Mouse (Mus musculus): ENCODE measurements at regions not wholly inside any gene's neighbourhood (a gene's known extent, or its start where the extent isn't known, plus 50 kb on each side); places are given as distances from the start of the nearest gene placed in this dataset.
"Not testable (repeated sequence)": the region's sequence is repeated elsewhere in the genome, so short reads cannot be mapped to it uniquely, and the experiment has no call there.

DNA sequence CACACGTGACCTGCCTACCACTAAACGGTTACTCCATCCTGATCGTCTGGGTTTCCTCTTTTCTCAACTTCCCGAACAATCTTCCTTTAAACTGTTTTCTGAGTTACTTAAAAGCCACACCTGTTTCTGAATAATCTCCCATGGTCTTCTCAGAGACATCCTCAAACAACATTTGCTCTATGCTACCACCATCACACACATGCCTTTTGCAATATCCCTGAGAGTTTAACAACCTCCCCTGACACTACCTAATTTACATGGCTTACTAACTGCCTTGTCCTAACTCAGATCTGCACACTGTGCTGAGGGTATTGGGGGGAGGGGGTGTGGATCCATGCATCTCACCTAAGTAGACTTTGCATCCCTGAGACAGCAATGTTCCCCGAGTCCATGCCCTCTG lies 178.6 kb downstream of the Gxylt1 start:
- no peak for ATAC-seq (replicated peaks; ENCODE audit: low FRiP score, low TSS enrichment, poor library complexity, severe bottlenecking)

GRCm38 (mm10) chr15:93095224-93095623 lies 179.8 kb downstream of the Gxylt1 start:
- no peak for ATAC-seq (replicated peaks; ENCODE audit: low FRiP score, low TSS enrichment, poor library complexity, severe bottlenecking)

DNA sequence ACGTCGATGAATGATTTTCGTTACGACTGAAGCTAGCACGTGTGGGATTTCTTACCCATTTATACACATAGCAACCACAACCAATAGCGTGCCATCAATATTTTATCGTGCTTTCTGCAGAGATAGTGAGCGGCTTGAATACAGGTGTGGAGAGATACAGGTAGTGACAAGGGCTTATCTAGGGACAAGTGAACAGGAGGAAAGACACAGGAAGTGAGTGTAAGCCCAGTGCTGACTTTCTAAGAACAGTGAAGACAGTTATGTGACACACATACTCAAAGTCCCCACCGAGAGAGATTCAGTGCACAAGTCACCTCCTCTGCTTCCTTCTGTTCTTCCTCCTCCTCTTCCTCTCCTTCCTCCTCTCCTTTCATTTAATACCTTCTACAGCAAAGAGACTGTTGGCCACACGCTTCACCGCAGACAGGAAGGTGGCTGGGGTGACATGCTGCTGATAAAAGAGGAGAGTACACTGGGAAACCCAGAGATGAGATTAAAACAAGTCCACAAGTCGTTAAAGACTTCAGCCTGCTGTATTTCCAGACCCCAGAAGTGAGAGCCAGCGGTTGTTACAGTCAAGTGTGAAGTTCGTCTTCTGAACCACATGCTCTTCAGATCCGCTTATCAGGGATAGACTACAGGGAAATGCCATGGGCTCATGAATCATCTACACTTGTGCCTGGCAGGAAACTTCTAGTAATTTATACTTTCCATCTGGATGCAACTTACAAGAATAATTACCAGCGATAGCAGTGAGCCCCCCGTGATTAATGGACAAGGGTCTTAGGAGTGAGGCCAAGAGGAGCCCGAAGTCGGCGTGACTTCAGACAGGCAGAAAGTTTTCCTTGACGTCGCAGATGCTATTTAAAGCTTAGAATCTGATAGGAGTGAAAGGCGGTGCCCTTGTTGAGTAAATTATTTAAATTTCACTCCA lies 180.5 kb downstream of the Gxylt1 start:
- peak; percentile 90 for ATAC-seq (replicated peaks; ENCODE audit: low FRiP score, low TSS enrichment, poor library complexity, severe bottlenecking)

DNA sequence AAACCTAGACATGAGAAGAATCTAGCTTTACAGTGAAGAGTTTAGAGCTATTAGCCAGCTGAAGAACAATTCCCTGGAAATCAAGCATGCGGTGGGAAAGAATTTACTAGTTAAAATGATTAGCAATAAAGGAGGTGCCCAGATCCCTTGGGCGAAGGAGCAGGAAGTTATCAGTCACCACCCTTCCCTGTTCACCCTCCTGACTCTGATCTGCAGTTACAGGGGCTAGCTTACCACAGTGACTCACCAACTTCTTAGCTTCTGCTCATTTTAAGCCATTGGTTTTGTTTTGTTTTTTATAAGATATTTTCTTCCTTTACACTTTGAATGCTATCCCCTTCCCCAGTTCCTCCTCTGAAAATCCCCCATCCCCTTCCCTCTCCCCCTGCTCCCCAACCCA lies 183.6 kb downstream of the Gxylt1 start:
- ATAC-seq (replicated peaks; ENCODE audit: low FRiP score, low TSS enrichment, poor library complexity, severe bottlenecking) = peak; percentile 45; the same call in 1 of the 2 replicates

DNA sequence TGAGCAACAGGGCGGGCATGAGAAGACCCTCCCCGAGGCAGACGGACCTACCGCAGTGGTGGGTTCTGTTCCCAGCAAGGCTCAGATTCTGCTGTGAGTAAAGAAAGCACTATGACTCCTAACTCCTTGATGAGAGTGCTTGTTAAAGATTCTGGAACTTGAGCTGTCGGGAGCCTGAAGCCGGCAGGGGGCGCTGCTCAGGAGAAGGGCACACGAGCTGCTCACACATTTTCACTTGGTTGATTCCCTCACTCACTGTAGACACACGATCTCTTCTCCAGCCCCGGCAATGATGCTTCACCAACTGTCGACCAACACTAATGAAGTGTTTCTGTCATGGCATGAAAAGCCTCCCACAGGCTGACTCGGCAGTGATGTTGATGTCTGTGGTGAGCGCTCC lies 185.6 kb downstream of the Gxylt1 start:
- peak; percentile 77 for ATAC-seq (replicated peaks; ENCODE audit: low FRiP score, low TSS enrichment, poor library complexity, severe bottlenecking)

- ATAC-seq (replicated peaks; ENCODE audit: low FRiP score, low TSS enrichment, poor library complexity, severe bottlenecking) = no peak
These were observed 189.9 kb downstream of the Gxylt1 start for GRCm38 (mm10) chr15:93084967-93085617.

- ATAC-seq (replicated peaks; ENCODE audit: low FRiP score, low TSS enrichment, poor library complexity, severe bottlenecking) = no peak
These were observed 200.9 kb downstream of the Gxylt1 start for GRCm38 (mm10) chr15:93074070-93074469.

- ATAC-seq (replicated peaks; ENCODE audit: low FRiP score, low TSS enrichment, poor library complexity, severe bottlenecking) = no peak
These were observed 212.5 kb downstream of the Gxylt1 start for GRCm38 (mm10) chr15:93062213-93063131.

GRCm38 (mm10) chr15:93053471-93053870 lies 221.5 kb downstream of the Gxylt1 start:
- ATAC-seq (replicated peaks; ENCODE audit: low FRiP score, low TSS enrichment, poor library complexity, severe bottlenecking) = no peak

GRCm38 (mm10) chr15:93027185-93027584 lies 247.8 kb downstream of the Gxylt1 start:
- ATAC-seq (replicated peaks; ENCODE audit: low FRiP score, low TSS enrichment, poor library complexity, severe bottlenecking) = no peak

DNA sequence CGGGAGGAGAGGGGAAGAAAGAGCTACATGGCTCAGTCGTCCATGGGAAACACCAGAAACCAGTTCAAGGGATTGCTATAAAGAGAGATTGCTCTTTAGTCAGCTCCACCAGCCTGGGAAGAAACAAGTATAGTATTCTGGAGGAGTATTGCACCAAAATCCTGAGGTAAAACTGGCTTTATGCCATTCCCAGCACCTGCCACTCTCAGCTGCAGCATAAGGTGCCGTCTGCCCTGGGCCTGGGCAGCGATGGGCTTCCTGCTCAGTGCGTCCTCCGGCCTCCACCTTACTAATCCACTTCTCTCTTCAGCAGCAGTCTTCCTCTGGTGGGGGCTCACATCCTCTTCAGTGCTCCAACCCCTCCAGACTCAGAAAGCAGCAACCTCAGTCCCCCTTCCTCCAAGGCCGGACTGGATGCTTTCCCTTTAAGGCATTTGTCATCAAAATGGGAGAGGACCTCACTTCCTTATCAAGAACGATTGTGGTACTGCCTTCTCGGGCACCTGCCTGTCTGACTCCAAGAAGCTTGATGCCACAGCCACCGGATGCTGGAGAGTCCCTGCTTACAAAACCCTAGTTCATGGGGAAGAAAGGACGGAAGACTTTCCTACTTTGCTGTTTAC lies 248.4 kb downstream of the Gxylt1 start:
- no peak for ATAC-seq (replicated peaks; ENCODE audit: low FRiP score, low TSS enrichment, poor library complexity, severe bottlenecking)

- no peak for ATAC-seq (replicated peaks; ENCODE audit: low FRiP score, low TSS enrichment, poor library complexity, severe bottlenecking)
These were observed 249.2 kb downstream of the Gxylt1 start for GRCm38 (mm10) chr15:93025791-93026190.

DNA sequence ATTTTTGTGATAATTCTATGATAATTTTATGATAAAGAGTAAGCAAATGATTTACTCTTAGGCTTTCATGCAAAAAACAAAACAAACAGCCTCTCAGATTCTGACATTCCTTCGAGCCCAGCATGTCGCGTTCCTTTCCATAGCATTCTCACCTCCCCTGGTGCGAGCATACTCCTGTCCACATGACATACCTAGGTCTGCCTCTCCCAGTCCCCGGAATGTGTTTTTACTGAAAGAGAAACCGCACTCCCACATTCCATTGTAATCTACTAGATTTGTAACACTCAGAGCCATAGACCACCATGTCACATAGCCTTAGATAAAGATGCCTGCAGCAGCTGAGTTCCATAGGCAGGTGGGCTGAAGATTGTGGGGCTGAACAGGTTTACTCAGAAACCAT lies 250.8 kb downstream of the Gxylt1 start:
- no peak for ATAC-seq (replicated peaks; ENCODE audit: low FRiP score, low TSS enrichment, poor library complexity, severe bottlenecking)

DNA sequence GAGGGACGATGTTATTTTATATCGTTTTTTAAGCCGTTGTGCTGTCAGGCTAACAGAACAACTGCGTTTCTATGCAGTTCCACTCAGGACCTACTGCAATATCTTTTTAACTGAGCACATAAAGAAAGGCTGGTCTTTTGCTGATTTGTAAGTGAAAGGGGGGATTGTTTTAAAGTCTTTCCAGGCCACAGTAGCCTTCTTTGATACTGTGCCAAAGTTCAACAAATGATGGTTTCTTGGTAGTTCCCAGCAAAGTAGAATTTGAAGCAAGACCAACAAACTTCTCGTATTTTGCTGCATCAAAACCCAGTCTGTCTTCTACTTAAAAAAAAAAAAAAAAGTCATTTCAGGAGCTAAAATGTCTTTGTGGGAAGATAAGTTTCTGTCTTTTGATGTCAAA lies 263.8 kb downstream of the Gxylt1 start:
- no peak for ATAC-seq (replicated peaks; ENCODE audit: low FRiP score, low TSS enrichment, poor library complexity, severe bottlenecking)

- ATAC-seq (replicated peaks; ENCODE audit: low FRiP score, low TSS enrichment, poor library complexity, severe bottlenecking) = no peak
These were observed 264.4 kb downstream of the Gxylt1 start for GRCm38 (mm10) chr15:93010629-93011028.

GRCm38 (mm10) chr15:93005751-93006231 lies 269.2 kb downstream of the Gxylt1 start:
- no peak for ATAC-seq (replicated peaks; ENCODE audit: low FRiP score, low TSS enrichment, poor library complexity, severe bottlenecking)

DNA sequence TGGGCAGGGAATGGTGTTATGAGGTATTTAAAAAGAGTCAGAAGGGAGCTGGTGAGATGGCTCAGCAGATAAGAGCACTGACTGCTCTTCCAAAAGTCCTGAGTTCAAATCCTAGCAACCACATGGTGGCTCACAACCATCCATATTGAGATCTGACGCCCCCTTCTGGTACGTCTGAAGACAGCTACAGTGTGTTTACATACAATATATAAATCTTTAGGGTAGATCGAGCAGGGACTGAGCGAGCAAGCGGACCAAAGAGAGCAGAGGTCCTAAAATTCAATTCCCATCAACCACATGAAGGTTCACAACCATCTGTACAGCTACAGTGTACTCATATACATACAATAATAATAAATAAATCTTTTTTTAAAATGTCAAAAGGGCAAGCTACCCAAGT lies 269.8 kb downstream of the Gxylt1 start:
- not testable (repeated sequence) for ATAC-seq (replicated peaks; ENCODE audit: low FRiP score, low TSS enrichment, poor library complexity, severe bottlenecking)

GRCm38 (mm10) chr15:93004551-93004950 lies 270.4 kb downstream of the Gxylt1 start:
- peak; percentile 79 for ATAC-seq (replicated peaks; ENCODE audit: low FRiP score, low TSS enrichment, poor library complexity, severe bottlenecking)

GRCm38 (mm10) chr15:93003233-93003632 lies 271.7 kb downstream of the Gxylt1 start:
- ATAC-seq (replicated peaks; ENCODE audit: low FRiP score, low TSS enrichment, poor library complexity, severe bottlenecking) = 0 out of 2 replicates have a peak, but pooled peaks have one; percentile 47

Measured in megakaryocyte-erythroid progenitor cell, adult 5-6 weeks (primary cell).